Mouse (Mus musculus): ENCODE measurements around the gene Agap1.

The Agap1 gene

DNA sequence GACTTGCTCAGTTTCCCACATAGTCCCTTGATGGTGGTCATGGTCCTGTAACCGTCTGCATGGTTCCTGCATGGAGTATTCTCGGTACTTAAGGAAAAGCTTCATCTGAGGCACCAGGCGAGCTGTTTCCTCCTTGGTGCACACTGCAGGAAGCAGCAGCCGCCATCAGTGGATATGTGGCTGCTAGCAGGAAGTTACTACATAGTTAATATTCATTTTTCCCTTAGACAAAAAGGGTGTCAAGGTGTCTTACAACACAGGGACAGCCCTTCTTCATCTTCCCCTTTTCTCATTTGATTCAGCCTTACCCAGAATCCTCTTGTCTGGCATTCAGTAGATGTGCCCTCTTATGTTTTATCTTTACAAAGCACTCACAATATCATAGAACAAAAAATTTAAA, 206.2 kb downstream of the Agap1 start:
- DNase-seq (ENCODE audit: low spot score in 2 of 2) = no peak

DNA sequence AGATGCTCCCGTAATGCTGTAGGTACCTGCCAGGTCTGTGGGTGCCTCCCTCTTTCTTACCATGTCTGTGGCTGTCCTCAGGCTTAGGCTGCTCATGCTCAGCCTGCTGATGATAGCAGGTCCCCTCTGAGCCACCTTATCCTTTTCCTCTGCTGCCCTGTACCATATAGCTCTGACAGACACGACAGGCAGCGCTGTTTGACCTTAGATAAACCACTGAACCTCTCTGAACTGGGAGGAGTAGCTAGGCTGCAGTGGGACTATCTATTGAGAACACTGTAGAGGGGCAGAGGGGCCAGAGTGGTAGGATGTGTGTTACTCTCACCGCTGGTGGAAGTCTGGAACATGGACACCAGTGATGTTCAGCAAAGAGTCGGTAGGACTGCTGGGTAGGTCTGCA, 211.5 kb downstream of the Agap1 start:
- DNase-seq (ENCODE audit: low spot score in 2 of 2) = no peak

DNA sequence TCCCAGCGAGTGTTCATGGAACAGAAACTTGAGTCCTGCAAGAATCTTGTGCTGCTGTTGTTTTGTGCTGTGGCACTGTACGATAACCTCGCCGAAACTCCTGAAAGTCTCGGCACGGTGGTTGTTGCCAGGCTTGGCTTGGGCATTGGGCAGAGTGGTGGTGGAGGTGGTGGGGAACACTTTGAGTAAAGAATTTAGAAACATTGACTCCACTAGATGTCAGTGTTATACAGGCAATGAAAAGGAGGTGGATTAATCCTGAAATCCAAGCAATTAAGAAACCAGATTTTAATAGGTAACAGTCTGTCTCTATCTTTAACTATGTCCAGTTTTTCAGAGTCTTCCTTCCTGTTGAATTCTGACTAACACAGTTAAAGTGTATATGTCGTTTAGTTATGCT, 212.8 kb downstream of the Agap1 start:
- DNase-seq (ENCODE audit: low spot score in 2 of 2) = no peak

DNA sequence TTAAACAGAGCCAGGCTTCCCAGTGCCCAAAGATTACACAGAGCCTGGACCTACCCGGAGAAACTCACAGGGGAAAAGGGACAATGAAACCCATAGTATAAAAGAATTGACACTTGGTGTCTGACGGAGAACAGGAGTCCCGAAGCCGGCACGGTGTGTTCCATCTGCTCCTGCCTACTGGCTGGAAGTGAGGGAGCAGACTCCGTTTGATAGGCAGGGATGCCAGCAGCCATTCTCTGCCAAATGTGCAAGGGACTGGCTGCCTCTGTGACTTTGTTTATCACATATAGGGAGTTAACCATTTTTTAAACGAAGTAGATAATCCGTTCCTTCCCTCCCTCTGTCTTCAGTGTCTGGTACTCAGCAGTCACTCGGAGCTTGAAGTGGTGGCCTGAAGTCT, 214.0 kb downstream of the Agap1 start:
- no peak for DNase-seq (ENCODE audit: low spot score in 2 of 2)

DNA sequence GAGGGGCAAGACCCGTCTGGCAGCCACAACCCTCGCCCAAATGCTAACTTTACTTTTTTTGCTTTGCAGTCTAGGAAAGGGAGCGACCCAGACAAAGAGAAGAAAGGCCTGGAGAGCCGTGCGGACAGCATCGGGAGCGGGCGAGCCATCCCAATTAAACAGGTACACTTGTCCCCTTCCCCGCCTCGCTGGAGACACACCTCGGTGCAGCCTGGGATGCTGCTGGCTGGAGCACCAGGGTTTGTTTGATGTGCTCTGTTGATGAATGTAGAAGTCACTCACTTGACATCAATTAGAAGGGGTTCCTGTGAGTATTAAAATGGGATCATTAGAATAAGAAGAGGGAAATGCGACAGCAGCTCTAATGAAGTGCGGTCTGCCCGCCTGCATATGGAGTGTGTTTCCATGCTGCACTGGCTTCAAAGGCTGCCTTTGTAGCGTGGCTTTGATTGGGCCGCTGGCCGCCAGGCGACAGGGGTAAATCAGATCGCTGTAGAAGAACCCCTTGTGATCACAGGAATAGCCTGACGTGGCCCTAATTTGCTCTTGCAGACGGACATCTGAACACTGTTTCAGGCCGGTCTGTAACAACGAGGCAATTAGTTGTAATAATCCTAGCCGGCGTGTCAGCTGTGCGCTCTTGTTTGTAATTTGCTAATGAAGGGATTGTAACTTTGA, 216.6 kb downstream of the Agap1 start:
- no peak for DNase-seq (ENCODE audit: low spot score in 2 of 2)

DNA sequence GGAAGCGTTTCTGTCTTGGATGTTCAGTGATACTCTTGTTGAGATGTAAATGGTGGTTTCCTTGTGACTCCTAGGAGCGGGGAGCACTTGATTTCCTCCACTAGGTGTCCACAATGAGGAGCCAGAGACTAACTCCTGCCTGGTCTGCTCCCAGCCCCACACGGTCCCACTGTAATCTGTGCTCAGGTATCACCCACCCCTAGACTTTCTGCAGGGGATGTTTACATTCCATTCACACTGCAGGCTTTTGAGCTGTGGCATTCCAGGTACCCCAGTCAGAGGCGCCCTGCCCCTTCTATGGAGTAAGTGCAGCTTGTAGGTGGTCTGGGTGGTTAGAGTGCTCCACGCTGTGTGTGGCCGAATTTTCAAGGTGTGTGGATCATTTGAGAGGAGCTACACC, 218.5 kb downstream of the Agap1 start:
- no peak for DNase-seq (ENCODE audit: low spot score in 2 of 2)

DNA sequence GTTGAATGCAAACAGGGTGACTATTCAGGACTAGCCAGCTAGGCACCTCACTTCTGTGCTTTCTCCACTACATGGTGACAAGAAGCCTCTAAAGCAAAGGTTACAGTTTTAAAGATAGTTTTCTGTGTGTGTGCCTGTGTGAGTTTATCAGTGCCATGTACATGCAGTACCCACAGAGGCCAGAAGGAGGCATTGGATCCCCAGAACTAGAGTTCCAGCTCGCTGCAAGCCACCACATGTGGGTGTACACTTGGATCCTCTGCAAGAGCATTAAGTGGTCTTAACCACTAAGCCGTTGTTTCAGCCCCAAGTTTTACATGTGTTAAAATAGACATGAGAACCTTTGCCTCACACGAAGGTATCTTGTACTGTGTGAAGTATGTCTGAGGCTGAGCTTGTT, 219.1 kb downstream of the Agap1 start:
- no peak for DNase-seq (ENCODE audit: low spot score in 2 of 2)

DNA sequence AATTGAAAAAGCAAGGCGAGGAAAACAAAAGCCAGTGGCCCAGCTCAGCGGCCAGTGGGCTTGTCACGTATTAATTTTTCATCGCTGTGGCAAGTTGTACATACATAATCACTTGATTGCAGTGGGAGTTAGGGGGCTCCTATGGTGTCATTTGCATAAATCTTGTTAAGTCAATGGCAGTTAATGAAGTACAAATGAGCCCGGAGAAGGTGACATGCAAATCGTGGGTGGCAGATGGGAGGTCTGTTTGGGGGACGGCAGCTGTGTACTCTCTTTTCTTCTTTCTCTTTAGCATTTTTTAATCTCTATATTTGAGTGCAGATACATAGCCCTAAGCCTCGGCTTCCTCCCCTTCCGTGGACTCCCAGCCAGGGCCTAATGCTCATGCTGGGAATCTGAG, 220.1 kb downstream of the Agap1 start:
- DNase-seq (ENCODE audit: low spot score in 2 of 2) = no peak

DNA sequence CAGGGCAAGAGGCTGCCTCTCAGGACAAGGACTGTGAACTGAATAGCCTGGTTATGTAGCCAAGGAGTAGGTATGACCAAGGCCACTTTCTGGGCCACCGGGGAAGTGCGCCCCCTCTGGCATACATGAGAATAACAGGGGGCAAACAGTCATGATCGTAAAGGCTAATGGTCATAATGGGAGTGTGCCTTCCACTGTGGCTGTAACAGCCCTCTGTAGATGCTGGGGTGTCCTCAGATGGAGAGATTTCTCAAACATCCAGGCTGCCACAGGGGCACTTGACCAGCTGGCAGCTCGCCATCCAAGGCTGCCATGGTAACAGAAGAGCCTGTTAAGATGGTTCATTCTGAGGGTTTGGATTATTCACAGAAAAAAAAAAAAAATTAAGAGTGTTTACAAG, 221.8 kb downstream of the Agap1 start:
- peak in 1 of 2 experiments; percentile 12 for DNase-seq (ENCODE audit: low spot score in 2 of 2)

DNA sequence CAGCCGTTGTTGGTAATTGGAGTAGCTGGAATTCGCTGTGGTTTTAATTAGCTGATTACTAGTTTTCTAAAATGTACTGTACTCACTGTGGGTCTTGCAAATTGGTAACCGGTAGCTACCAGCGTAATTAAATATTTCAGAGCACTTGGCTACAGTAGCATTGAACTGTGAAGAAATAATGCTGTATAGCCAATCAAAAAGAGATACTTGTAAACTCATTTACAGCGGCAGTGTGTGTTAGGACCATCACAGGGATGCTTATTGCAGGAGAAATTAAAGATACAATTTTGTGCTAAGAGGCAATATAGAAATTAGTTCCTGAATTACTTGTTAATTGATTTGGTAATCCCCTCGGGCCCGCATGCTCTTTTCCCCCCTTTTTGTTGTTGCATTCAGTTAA, 226.1 kb downstream of the Agap1 start:
- no peak for DNase-seq (ENCODE audit: low spot score in 2 of 2)

DNA sequence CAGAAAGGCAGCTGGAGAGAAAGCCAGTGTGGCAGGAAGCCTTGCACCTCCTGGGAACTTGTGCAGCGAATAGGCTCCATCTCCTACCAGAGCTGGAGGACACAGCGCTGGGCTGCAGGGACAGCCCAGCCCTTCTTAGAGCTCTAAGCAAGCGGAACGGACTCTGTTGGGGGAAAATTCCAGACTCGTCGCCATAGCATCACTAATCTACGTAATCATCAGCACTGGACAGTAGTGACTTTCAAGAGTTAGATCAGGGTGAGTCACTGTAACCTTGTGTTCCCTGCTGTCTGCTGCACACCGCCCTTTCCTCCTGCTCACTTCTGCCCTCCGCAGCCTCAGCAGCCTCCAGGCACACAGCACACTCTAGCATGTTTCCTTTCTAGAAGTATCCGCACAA, 234.3 kb downstream of the Agap1 start:
- DNase-seq (ENCODE audit: low spot score in 2 of 2) = no peak

DNA sequence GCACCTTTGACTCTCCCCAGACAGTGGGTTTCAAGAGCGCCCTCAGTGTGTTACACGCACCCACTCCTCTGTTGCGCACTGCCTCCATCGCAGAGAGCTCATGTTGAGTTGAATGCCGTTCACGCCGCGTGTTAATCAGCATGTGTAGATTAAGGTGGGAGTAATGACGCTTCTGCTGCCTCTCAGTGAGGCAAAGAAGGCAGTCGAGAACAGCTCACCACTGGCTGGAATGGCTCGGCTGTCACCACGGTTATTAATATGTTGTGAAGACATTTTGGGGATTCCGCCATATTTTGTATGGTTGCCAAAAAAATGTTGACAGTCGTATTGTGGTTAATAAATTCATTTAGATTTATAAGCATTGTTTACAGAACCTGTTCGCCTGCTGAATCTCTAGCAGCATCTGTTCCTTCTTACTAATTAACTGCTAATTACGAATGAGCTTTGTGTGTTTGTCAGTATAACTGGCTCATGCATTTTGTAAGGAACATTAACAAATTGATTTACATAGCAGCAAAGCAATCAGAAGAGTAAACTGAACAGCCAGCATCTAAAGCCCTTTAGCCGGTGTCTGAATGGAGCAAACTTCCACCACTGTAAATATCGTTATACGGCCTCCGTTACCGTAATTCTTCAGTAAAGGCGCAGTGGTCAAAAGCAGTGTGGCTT, 235.1 kb downstream of the Agap1 start:
- no peak for DNase-seq (ENCODE audit: low spot score in 2 of 2)

DNA sequence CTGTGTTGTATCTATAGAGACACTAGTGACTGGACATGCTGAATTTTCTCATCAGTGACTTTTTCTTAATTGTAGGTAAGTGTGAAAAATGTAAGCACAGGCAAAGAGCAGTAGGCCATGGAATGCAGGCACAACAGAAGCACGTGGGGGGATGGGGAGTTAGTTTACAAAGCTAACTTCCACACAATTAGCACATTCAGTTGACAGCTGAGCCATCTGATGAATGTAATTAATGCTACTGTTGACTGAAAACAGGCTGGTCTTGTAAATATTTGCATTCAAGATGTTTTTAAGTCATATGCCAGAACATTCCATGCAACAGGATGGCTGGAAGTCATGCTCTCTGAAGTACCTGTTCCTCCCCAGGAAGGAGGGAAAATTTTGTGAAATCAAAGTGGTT, 236.5 kb downstream of the Agap1 start:
- DNase-seq (ENCODE audit: low spot score in 2 of 2) = no peak

DNA sequence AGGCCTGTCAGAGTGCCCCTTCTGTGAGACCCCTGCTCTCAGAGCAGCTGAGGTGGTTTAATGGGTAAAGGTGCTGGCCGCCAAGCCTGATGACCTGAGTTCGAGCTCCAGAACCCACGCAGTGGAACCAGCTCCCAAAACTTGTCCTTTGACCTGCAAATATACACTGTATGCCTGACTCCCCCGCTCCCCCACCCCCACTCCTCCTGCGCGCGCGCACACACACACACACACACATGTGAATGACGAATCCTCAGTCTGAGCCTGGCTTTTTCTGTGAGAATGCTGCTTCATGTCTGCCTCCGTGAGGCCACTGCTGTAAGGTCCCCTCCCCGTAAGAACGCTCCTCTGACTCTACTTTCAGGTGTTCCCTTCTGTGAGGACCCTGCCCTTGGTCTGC, 237.8 kb downstream of the Agap1 start:
- no peak for DNase-seq (ENCODE audit: low spot score in 2 of 2)

DNA sequence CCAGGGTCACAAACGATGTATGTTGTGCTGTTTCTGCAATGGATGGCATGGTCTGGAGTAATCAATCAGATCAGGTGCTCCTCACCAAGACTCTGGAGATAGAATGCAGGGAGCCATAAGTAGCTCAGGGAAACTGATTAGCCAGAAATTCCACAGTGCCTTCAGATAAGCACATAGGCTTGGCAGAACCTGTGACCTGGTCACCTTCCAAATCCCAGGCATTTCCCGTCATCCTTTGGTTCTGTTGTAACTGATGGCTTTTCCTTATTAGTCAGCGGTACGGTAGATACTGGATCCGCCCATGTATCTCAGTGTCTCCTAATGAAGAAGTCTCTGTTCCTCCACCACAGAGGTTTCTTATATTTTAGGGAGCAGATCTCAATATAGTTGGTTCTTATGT, 240.3 kb downstream of the Agap1 start:
- no peak for DNase-seq (ENCODE audit: low spot score in 2 of 2)

DNA sequence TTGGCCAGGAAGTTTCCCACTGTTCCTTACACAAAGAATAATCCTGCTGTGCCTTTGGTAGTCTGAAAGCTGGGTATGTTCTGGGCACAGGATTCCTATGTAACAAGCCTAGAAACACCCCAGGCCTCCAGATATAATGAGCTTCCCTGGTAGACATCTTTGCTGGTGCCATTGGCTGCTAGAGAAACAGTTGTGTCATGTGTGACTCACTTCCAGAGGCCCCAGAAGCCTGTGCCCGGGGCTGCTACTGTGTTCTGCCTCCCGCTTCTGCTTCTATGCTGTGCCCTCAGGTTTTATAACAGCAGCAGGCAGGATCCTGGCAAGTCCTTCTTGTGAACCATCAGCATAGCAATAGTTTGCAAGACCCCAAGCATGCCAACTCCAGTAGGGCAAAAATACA, 242.6 kb downstream of the Agap1 start:
- DNase-seq (ENCODE audit: low spot score in 2 of 2) = no peak

DNA sequence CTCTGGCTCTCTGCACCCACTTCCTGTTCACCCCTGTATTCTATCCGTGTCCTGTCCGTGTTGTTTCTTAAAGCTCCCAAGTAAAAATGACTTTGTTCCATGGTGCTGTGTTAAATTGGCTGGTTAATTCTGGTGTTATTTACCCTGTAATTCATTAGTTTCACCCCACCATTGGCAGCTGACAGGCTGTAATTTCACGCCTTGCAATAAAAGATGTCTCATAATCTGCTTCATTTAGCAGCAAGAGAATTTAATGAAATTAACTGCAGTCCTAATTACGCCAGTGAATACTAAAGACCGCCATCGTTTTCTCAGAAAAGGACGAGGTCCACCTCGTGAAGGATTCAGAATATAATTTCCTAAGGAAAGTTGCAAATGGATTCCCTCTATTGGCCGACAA, 245.6 kb downstream of the Agap1 start:
- no peak for DNase-seq (ENCODE audit: low spot score in 2 of 2)

DNA sequence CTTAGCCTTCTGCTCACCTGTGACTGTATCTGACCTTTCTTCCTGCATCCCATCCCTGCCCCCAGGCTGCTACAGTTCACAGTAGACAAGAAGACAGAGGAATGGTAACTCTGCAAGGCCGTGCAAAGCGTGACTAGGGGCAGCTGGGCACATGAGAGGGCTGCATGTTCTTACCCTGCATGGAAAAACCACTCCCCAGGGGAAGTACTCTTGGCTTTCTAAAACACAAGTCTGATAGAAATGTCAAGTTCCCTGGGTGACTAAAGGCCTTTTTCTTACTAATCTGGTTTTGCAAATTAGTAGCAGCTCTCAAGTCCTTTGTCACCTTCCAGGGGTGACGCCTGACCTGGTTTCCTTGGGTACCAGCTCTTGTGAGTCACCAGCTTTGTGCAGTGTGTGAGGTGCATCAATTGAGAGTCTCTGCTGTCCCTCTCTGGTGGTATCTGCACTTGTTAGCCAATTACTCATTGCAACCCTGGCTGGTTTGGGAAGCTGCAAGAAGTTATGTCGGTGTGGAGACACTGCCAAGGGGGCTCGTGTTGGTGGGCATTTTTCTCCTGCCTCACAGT, 246.6 kb downstream of the Agap1 start:
- no peak for DNase-seq (ENCODE audit: low spot score in 2 of 2)

DNA sequence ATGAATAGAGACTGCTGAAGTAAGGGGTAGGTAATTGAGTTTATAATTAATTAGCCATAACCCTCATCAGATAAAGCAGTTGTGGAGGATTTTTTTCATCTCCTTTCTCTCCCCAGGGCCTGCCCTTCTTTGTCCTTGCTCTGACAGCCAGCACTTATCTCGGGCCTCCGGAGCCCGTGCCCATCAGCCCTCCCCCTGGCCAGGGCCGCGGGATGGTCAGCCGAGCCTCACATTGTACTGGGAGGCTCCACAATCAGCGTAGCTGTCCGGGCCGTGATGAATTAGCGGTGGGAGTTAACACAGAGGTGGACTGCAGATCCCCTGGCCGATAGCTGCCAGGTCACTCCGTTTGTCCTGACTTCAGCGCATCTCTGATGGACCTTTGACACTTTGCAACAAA, 248.7 kb downstream of the Agap1 start:
- DNase-seq (ENCODE audit: low spot score in 2 of 2) = no peak

DNA sequence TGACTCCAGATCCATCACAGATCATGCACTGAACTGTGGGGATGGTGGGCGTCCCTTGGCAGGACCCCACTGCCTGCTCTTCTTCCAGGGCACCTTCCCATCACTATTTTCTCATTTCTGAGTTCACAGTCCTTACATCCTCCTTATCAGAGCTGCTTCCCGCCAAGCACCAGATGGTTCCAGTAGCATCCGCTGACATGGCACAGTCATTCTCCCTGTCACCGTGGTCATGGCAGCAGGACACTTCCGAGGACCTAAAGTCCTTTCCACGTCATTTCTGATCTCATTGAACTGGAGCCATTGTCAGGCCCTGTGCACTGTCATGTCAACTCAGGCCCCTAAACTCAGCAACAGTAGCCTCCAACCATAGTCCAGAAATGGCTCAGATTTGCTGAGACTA, 251.1 kb downstream of the Agap1 start:
- no peak for DNase-seq (ENCODE audit: low spot score in 2 of 2)

DNA sequence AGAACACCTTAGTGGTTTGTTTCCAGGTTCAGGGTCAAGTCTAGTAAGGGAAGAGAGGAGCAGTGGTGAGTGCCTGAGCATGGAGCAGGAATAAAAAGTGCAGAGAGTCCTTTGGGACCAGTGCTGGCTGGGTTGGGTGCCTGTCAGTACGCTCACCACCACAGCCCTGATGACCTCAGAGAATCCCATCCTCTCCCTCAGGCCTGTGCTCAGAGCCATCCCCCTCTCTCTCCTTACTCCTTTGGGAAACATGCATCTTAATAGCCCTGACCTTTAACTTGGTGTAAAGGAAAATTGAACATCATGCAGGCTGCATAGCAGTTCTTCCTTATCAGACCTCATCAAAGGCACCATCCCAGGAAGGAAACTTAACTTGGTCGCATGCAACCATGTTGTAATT, 252.3 kb downstream of the Agap1 start:
- no peak for DNase-seq (ENCODE audit: low spot score in 2 of 2)

DNA sequence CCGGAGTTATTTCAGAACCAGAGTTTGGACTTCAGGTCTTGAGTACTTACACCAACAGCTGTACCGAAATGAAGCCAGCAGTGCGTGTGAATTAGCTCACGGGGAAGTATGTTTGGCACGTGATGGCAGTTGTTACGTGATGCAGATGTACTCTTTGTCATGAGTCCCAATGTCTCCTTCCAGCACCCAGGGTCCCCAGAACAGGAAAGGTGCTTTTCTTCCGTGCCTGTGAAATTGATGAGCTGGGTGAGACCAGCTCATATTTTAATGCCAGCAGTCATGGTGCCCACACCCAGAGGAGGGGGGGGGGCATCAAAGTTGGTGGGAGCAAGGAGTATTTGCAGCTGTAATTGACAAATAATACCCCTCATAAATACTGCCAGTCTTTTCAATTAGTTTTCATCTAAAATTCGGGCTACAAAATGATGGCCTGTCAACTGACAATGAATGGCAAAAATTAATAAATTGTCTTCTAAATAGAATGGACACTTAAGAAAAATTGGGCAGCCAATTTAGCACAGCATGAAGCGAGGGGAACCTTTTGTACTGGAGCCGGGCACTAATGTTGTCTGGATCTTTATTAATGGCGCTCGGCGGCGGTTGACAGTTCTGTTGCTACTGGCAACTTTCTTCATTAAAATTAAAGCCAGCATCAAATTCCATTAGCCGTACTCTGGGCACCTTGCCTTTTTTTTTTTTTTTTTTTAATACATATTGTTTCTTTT, 253.3 kb downstream of the Agap1 start:
- no peak for DNase-seq (ENCODE audit: low spot score in 2 of 2)

DNA sequence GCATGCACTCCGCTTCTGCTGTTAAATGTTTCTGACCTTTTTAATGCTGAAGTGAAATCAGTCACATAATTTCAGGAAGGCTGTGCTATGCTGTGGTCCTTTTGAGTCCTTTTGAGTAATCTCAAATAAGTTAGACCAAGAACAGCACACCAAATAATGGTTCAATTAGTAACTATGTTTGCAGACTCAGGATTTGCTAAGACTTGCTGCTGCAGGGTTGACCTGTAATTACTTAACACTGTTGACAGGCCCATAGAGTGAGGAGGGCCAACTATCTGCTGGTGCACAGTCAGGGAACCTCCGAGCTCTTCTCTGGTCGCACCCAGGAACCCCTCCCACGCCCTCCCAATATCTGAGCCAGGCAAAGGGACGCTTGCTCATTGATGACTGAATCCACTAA, 255.2 kb downstream of the Agap1 start:
- DNase-seq (ENCODE audit: low spot score in 2 of 2) = no peak

Measured in left cerebral cortex, adult 9 months (tissue).